Mouse (Mus musculus) retina, postnatal 1 day (tissue): ENCODE data around the gene Nup50.

Experiments
- DNase-seq: peaks from one replicate; pipeline ENCODE4 v3.0.0-alpha.2; 2012

Nup50 gene

DNA sequence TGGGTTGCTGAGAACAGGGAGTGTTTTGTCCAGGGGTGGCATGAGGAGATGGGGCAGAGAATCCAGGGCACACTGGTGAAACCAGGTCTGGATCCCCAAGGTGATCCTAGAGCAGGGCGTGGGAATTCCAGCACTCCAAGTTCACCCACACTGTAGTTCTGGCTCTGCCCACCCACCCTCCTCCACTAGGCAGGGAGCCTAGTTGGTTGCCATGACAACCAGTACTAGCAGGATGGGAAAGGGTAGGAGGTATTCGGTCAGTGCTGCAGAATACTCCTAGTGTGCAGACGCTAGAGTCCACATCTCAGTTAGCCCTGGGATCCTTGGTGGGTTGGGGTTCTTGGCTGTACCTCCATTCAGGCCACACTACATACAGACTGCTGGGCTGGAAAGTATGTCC is 34.6 kb downstream of the Nup50 start:
- DNase-seq: peak; percentile 48

- no peak for DNase-seq
These were observed 35.1 kb downstream of the Nup50 start for GRCm38 (mm10) chr15:84958331-84958730.

DNA sequence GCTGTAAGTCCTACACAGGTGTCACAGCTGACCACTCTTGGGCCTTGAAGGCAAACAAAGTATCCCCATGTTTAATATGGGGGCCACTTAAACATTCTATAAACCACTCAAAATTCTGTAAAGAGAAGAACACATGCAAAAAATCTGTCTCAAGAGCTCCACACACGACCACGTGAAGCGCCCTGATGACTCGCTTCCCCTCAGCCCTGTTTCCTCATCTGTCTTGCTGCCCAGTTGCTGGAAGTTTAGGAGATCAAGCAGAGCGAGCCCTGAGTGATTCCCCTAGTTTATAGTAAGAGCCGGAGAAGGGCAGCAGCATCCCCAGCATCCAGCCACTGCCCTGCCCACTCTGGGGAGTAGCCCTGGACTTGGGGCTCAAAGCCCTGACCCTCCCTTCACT is 36.7 kb downstream of the Nup50 start:
- DNase-seq: no peak

DNA sequence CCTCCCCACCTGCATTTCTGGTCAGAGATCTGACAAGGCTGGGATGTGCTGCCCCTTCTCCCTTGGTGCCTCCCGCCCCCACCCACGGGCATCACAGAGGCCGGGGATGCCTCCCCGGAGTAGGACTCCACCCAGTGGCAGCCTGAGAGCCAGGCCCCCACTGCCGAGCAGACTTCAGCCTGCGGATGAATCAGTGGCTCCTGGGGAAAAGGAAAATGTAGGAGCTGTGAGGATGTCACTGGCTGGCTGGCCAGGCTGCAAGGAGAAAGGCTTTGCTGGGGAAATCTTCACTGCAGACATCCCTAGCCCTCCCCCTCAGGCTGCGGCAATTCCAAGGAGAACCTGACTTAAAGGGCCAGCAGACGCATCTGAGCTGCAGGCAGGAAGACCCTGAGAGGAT is 37.5 kb downstream of the Nup50 start:
- peak; percentile 38 for DNase-seq

DNA sequence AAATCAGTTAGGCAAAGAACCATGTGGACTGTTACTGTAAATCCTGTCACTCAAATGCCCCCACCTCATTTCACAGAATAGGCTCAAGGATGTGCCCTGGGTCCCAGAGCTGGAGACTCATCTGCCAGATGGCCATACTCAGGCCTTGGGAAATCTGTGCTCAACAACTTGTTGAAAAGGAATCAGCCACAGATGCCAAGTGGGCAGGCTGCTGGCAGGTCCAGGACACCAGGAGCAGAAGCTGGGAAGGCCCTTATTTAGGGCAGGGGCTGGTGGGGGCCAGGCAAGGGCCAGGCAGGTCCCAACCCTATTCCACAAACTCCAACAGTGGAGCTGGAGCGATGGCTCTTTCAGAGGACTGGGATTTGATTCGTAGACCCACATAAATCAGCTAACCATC is 39.3 kb downstream of the Nup50 start:
- peak; percentile 34 for DNase-seq

GRCm38 (mm10) chr15:84964771-84965170 is 41.6 kb downstream of the Nup50 start:
- no peak for DNase-seq

DNA sequence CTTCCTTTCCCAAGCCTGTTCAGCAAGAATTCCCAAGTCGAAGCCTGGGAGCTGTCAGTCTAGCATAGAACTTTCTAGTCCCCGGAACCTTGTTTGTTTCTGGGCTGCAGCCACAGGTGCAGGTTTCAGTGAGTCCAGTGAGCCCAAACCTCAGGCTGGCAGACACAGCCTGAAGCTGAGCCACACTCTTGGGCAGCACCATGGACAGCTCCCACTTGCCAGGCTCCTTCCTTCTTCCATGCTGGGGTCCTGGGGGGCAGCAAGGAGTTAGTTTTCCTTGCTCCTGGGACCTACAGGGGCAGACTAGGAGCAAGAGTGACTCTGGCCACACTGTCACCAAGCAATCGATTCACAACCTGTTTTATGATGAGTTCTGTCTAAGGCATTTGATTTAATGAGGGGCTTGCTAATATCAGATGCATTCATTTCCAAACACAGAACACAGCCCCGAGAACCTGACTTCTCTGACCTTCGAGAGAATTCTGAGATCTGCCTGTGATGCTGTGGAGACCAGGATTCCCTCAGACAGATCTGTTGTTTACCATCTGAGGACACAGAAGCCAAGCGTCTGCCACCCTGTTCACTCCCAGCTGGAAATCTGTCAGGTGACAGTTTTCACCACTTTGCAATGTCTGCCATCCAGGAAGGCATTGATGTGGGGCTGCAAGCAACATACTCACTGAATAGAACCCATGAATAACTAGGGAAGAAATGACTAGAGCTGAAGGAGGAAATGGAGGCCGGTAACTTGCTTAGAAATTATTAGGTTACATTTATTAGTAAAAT is 42.6 kb downstream of the Nup50 start:
- DNase-seq: peak; percentile 53

GRCm38 (mm10) chr15:84968534-84968933 is 45.3 kb downstream of the Nup50 start:
- DNase-seq: no peak

DNA sequence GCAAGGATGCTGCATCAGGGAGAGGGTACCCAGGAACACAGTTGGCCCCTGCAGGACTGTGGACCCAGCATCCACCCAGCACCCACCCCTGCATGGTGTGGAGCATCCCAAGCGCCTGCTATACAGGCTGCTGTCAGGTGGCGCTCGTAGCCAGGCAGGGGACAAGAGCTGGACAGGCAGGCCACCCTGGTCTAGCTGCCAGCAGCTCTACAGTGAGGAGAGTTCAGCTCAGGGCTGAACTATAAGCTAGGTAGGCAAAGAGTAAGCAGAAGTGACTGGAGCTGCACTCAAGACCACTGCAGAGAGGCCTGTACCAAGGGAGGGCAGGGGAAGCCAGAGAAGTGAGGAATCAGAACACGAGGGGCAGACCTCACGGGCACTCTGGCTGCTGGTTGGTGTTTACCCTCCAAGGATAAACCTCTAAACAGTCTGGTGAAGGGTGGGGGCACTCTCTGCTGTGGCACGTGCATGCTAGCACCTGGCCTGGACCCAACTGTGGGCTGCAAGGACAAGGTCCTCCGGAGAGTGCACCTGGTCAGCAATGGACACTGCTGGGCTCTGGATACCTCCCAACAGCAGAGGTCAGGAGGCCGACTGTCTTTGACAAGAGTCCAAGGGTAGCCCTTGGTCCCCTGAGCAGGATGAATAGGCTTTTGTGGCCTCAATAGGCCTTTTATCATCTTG is 49.8 kb downstream of the Nup50 start:
- no peak for DNase-seq

DNA sequence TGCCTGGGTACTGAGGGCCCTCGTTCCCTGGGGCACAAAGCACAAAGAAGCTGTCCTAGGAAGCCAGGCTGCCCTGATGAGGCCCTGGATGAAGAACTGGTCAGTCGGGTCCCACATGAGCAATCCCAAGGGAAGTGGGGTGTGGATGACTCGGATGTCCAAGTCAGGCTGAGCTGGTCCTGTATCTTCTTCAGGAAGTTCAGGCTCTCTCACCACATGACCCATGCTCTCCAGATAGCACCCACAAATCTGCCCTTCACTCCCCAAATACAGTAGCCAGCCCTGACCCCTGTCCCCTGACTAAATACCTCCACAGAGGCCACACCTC is 50.3 kb downstream of the Nup50 start:
- peak; percentile 77 for DNase-seq

- DNase-seq: peak; percentile 36
These were observed 52.5 kb downstream of the Nup50 start for GRCm38 (mm10) chr15:84975729-84976128.

DNA sequence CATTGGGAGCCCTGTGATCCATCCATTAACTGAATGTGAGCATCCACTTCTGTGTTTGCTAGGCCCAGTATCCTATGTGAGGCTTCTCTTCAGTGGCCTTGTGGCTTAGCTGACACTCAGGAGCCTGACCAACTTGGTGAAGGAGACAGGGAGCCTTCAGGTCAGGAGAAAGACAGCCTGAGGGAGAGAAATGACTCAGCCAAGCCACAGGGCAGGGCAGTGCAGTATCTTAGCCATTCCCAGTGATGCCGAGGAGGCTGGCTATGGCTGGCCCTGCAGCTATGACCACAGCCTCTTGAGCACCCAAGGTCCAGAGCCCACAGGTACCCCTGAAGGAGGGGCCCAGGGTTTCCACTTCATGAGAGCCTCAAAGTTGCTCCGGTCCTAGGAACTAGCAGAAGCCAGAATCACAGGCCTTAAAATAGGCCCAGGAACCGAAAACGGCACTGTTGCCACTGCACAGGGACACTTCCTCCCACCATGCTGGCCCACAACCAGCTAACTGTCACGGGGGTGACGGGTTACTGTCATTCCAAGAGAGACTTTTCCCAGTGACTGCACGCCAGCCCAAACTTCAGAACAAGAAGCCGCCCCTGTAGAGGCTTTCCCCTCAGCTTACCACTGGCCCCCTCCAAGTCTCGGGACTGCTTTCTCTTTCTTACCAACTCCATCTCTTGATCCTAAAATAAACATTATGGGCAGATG is 58.5 kb downstream of the Nup50 start:
- DNase-seq: no peak

DNA sequence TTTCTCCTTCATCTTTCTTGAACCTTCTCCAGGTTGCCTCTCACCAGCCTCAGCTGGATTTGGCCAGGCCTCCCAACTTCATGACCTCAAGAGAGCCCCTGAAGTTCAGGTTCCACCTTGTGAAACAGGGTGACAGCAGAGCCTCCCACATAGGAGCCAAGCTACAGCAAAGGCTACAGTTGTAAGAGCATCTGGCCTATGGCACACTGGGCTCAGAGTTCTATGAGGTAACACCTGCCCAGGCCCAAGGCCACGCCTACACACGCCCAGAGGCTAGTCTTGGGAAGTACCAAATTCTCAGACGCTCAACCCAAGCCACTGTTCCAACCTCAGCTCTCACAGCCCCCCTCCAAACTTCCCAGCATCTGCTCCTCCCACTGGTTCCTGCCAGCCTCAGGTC is 59.7 kb downstream of the Nup50 start:
- DNase-seq: no peak

GRCm38 (mm10) chr15:84983721-84984120 is 60.5 kb downstream of the Nup50 start:
- DNase-seq: no peak

DNA sequence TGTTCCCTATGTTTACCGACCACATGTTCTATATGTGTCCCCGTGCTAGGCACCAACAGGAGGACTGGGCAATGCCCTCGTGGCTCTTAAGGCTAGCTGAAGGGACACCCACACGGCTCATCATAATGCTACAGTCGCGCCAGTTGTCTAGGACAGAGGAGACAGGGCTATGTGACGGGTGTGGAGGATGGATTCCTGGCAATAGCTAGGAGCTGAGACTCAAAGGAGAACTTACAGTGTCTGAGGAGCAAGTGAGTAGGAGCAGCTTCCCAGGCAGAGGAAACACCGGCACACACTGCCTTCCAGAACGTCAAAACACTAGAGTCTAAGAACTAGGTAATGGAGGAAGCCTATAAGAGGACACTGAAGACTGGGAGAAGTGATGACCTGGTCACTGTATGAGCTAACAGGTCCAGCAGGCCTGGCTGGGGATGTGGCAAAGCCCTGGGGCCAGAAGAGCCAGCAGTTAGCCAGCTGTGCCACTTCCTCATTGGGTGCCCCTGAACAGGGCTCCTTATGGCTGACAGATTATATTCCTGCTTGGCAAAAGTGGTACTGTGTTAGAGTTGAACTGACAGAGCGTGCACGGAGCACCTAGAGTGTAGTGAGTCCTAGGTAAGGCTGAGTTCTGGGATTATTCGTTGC is 62.4 kb downstream of the Nup50 start:
- no peak for DNase-seq

GRCm38 (mm10) chr15:84986171-84987019 is 63.2 kb downstream of the Nup50 start:
- no peak for DNase-seq

- DNase-seq: peak; percentile 71
These were observed 64.0 kb downstream of the Nup50 start for GRCm38 (mm10) chr15:84987020-84987815.

DNA sequence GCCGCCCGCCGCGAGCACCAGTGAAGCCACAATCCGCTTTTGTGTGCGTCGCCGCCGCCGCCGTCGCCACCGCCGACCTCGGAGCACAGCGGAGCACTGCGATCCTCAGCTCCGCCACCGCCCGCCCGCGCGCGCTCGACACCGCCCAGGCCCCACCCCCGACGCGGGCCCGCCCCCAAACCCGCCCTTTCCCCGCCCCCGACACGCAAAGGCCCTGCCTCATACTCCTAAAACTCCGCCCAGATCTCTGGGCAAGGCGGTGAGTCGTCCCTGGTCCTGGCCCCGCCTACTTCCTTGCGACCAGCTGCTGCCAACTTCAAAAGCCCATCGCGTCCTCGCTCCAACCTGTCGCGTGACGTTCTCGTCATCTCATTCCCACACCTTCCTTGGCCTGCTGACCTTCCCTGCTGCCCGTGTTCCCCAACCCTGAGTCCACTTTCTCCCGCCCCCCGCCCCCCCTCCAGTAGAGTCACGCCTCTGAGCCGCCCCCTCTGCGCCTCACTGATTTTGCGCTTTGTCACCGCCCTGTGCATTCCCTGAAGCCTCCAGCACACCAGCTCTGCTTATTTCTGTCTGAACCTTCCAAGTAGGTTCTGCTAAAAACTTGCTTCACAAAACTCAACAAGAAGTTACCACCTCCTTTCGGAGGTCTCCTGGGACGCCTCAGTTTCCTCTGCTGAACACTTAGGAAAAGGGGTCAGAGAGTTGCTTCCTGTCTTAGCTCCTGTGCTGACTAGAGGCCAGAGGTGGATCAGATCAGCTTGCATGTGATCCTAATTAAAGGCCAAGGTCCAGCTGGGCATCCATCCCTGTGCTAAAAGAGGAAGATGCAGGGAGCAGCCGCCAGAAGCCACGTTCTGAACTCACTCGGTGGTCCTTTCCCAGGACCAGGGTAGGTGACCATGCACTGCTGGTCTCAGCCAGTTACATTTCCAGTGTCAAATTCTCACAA is 64.9 kb downstream of the Nup50 start, which contains the start of gene 5031439G07Rik:
TSS of gene 5031439G07Rik (minus strand) at position 678 of the 952 bp plus-strand sequence.
- DNase-seq: peak; percentile 97

GRCm38 (mm10) chr15:84989098-84989497 is 65.9 kb downstream of the Nup50 start:
- DNase-seq: no peak

DNA sequence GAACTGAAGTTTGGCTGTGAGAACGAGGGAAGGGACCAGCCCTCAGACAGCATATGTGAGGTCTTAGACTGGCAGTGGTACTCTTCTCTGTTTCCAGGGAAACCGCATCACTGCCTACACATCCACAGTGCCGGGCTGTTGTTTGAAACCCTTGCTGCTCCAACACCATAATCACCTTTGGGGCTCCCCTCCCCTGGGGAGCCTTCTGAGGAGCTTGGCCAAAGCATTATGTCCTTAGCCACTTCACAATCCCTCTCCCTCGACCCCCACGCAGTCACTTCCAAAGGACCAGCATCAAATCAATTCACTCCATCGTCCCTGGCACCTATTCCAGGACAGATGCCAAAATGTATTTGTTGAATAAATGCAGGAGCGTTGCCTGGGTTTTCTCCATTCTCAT is 66.6 kb downstream of the Nup50 start:
- DNase-seq: no peak
